Mouse (Mus musculus): ENCODE measurements around the gene Tbc1d20.
A peak's percentile ranks its signal among the peaks of the same experiment; 100 is the strongest.

The Tbc1d20 gene

GRCm38 (mm10) chr2:152326654-152327053 is 33.0 kb downstream of the Tbc1d20 start:
- DNase-seq (ENCODE audit: extremely low spot score, low spot score): no peak

- no peak for DNase-seq (ENCODE audit: extremely low spot score, low spot score)
These were observed 34.4 kb downstream of the Tbc1d20 start for GRCm38 (mm10) chr2:152327980-152328379.

GRCm38 (mm10) chr2:152330858-152331423 is 37.3 kb downstream of the Tbc1d20 start:
- DNase-seq (ENCODE audit: extremely low spot score, low spot score): no peak

- DNase-seq (ENCODE audit: extremely low spot score, low spot score): peak; percentile 91
These were observed 38.6 kb downstream of the Tbc1d20 start, which contains the start of gene Rbck1 for GRCm38 (mm10) chr2:152332101-152332825. Gene Rbck1 (minus strand): TSS chr2:152332653.

- no peak for DNase-seq (ENCODE audit: extremely low spot score, low spot score)
These were observed 39.8 kb downstream of the Tbc1d20 start for GRCm38 (mm10) chr2:152333345-152334006.

- DNase-seq (ENCODE audit: extremely low spot score, low spot score): no peak
These were observed 41.7 kb downstream of the Tbc1d20 start for GRCm38 (mm10) chr2:152335289-152335820.

GRCm38 (mm10) chr2:152336856-152337255 is 43.2 kb downstream of the Tbc1d20 start:
- DNase-seq (ENCODE audit: extremely low spot score, low spot score): no peak

GRCm38 (mm10) chr2:152337591-152338212 is 44.1 kb downstream of the Tbc1d20 start:
- DNase-seq (ENCODE audit: extremely low spot score, low spot score): no peak

GRCm38 (mm10) chr2:152338319-152338718 is 44.7 kb downstream of the Tbc1d20 start:
- no peak for DNase-seq (ENCODE audit: extremely low spot score, low spot score)

- no peak for DNase-seq (ENCODE audit: extremely low spot score, low spot score)
These were observed 46.1 kb downstream of the Tbc1d20 start for GRCm38 (mm10) chr2:152339631-152340179.

- DNase-seq (ENCODE audit: extremely low spot score, low spot score): peak; percentile 71
These were observed 49.9 kb downstream of the Tbc1d20 start, which contains the start of gene Trib3 for GRCm38 (mm10) chr2:152343329-152344213. Gene Trib3 (minus strand): TSS chr2:152344032.

- DNase-seq (ENCODE audit: extremely low spot score, low spot score): no peak
These were observed 50.7 kb downstream of the Tbc1d20 start for GRCm38 (mm10) chr2:152344361-152344760.

- no peak for DNase-seq (ENCODE audit: extremely low spot score, low spot score)
These were observed 51.3 kb downstream of the Tbc1d20 start for GRCm38 (mm10) chr2:152344909-152345308.

GRCm38 (mm10) chr2:152345393-152345792 is 51.8 kb downstream of the Tbc1d20 start:
- DNase-seq (ENCODE audit: extremely low spot score, low spot score): no peak

GRCm38 (mm10) chr2:152346776-152347465 is 53.3 kb downstream of the Tbc1d20 start:
- DNase-seq (ENCODE audit: extremely low spot score, low spot score): no peak

GRCm38 (mm10) chr2:152347722-152348121 is 54.1 kb downstream of the Tbc1d20 start:
- DNase-seq (ENCODE audit: extremely low spot score, low spot score): no peak

- DNase-seq (ENCODE audit: extremely low spot score, low spot score): no peak
These were observed 55.6 kb downstream of the Tbc1d20 start for GRCm38 (mm10) chr2:152349205-152349604.

GRCm38 (mm10) chr2:152349842-152350540 is 56.4 kb downstream of the Tbc1d20 start:
- no peak for DNase-seq (ENCODE audit: extremely low spot score, low spot score)

- no peak for DNase-seq (ENCODE audit: extremely low spot score, low spot score)
These were observed 63.6 kb downstream of the Tbc1d20 start for GRCm38 (mm10) chr2:152357254-152357653.

Measured in neural tube, embryonic 10.5 days (tissue).